Mouse (Mus musculus) heart, postnatal 10 days (tissue): ENCODE data around the gene Hmgn1. TPM values are rescaled to one million over a fixed set of nuclear protein-coding genes. Genes with fewer than 3 reads are reported as not detected.

Experiments used
- DNase-seq, 2 experiments: peaks; one replicate each; pipeline ENCODE4 v3.0.0; 2021
- intact Hi-C: fragments of 180-260 bp; cut with DNase I; formaldehyde crosslinking; loops from one replicate; pipeline ENCODE4 v1.15.1; 2025
- total RNA-seq, 2 experiments: library from RNA; stranded (reverse); gene quantifications; 2 replicates each; pipeline ENCODE4 v1.2.3; 2021

The Hmgn1 gene
- total RNA-seq, 2 experiments from 2014 or later: 94.6 to 120 TPM

DNA sequence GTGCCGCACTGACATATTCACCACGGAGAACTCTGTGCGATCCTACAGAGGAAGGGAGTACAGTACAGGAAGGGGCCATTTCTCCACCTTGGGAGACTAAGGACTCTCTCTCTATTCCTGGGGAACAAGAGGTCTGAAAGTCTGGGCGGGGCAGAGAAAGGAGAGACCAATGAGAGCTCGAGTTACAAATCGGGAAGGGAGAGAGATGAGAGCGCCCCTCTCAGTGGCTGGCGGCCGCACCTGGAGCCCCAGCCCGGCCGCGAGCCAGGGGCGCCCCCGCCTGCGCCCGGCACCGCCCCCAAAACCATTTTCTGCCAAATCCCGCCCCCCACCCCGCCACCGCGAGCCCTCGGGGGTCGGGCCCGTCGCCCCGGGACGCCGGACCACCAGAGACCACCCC, 46.2 kb downstream of the Hmgn1 start:
- intact Hi-C loops: no loop called here
- DNase-seq: peak; percentile 95

DNA sequence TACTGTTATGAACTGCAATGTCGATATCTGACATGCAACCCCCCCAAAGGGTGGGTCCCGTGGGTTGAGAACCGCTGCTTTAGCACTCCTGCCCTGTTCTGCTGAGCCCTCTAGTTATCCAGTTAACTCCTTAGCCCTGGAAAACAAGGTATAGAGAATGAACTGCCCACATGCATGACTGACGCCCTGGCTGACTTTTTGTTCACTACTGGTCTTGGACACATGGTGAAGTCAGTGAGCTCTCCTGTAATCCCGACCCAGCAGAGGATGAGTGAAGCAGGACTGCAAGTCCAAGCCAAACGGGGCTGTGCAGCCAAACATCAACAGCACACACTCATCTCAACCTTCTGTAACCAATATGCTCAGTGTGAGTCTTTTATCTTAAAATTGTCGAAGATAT, 47.0 kb downstream of the Hmgn1 start:
- DNase-seq: no peak
- intact Hi-C loops: no loop called here

Other genes with a start within 250 kb of the Hmgn1 start
- 10 to 100 TPM; 23.8 to 30.0 TPM for gene Psmg1, start 136.8 kb downstream of the Hmgn1 start, total RNA-seq
- 100 to 1,000 TPM in 1 of 2 experiments, 10 to 100 TPM in 1; 92.4 to 101 TPM for gene Brwd1, start 45.2 kb downstream of the Hmgn1 start, total RNA-seq
- gene Wrb, start 17.7 kb upstream of the Hmgn1 start, total RNA-seq: 10 to 100 TPM; 12.8 to 18.2 TPM
- 1 to 10 TPM; 1.3 to 1.4 TPM for gene Lca5l, start 64.5 kb upstream of the Hmgn1 start, total RNA-seq
- gene Sh3bgr, start 72.7 kb upstream of the Hmgn1 start, total RNA-seq: 100 to 1,000 TPM; 593 to 606 TPM
- gene B3galt5, start 108.1 kb upstream of the Hmgn1 start, total RNA-seq: not detected